Mouse (Mus musculus) cerebellum, adult 9-11 months (tissue): Measurements from ENCODE around the gene Npas4.
"Not testable (repeated sequence)": the region's sequence is repeated elsewhere in the genome, so short reads cannot be mapped to it uniquely, and the experiment has no call there.

Source experiments
- DNase-seq: peaks from one replicate; pipeline ENCODE4 v3.0.0; 2022

Gene Npas4

GRCm38 (mm10) chr19:4992371-4992770 is 2.3 kb upstream of the Npas4 start:
- no peak for DNase-seq

- peak; percentile 65 for DNase-seq
Measured at GRCm38 (mm10) chr19:4990716-4991115, 600 bp upstream of the Npas4 start.

GRCm38 (mm10) chr19:4989434-4990255 is 471 bp downstream of the Npas4 start:
- DNase-seq = peak; percentile 83

- DNase-seq = peak; percentile 46
Measured at GRCm38 (mm10) chr19:4989013-4989412, 1.1 kb downstream of the Npas4 start.

GRCm38 (mm10) chr19:4981767-4982166 is 8.3 kb downstream of the Npas4 start:
- peak; percentile 68 for DNase-seq

GRCm38 (mm10) chr19:4968236-4968635 is 21.9 kb downstream of the Npas4 start:
- no peak for DNase-seq

GRCm38 (mm10) chr19:4961928-4962601 is 28.1 kb downstream of the Npas4 start, which contains the start of gene Mrpl11:
Gene Mrpl11, plus strand, starts transcription at chr19:4962147.
- peak; percentile 92 for DNase-seq

- not testable (repeated sequence) for DNase-seq
Measured at GRCm38 (mm10) chr19:4948641-4949040, 41.5 kb downstream of the Npas4 start.

- no peak for DNase-seq
Measured at GRCm38 (mm10) chr19:4945540-4945939, 44.6 kb downstream of the Npas4 start.

- DNase-seq = no peak
Measured at GRCm38 (mm10) chr19:4943253-4943588, 46.9 kb downstream of the Npas4 start.

- DNase-seq = peak; percentile 86
Measured at GRCm38 (mm10) chr19:4942551-4943252, 47.4 kb downstream of the Npas4 start, which contains the start of gene Peli3. Gene Peli3, minus strand, starts transcription at chr19:4943127.

- no peak for DNase-seq
Measured at GRCm38 (mm10) chr19:4937444-4938310, 52.4 kb downstream of the Npas4 start.

- no peak for DNase-seq
Measured at GRCm38 (mm10) chr19:4936896-4937295, 53.2 kb downstream of the Npas4 start.
